Mouse (Mus musculus): ENCODE results near the gene Rnf8.

DNA sequence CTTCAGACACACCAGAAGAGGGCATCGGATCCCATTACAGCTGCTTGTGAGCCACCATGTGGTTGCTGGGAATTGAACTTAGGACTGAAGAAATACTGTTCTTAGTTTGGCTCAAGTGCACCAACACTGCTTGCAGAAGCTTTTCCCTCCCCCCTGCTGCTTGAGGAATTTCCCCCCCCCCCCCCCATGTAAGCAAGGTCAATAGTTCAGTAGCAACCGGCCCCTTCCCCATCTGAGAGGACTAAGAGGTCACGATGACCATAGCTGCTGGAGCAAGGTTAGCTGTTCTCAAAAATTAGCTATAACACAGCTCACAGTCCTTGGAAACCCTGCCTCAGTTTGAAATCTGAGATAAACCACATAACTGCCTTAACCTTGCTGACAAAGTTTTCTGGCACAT lies 27.6 kb downstream of the Rnf8 start:
- TF ChIP-seq POLR2A (IDR thresholded peaks at IDR 0.05; ENCODE audit: insufficient read depth, low read depth, low read length) = no peak
- no peak for TF ChIP-seq CTCF (IDR thresholded peaks at IDR 0.05)
- TF ChIP-seq EP300 (IDR thresholded peaks at IDR 0.05; ENCODE audit: insufficient read depth, low read depth, low read length) = no peak
